24 mouse cellular contexts compared by ENCODE assay signal in genomic region chr7:141052016-141052415, GRCm38 (mm10). TPM values are rescaled to one million over a fixed set of nuclear protein-coding genes. Genes with fewer than 3 reads are reported as not detected.
"Had no signal": no experiment of that assay in that cellular context is flagged by ENCODE, and none has a peak within 500 bp of the region (broad histone marks: within the 10 kb centered on the region; RNA-seq: fewer than 3 reads in every experiment).

No protein-coding gene starts in this region.

- H3K9me3 ChIP-seq: kidney, embryonic 15.5 days; midbrain, embryonic 12.5 days; midbrain, embryonic 15.5 days; neural tube, embryonic 15.5 days; stomach, embryonic 15.5 days had no signal

- H3K9ac ChIP-seq: kidney, embryonic 15.5 days; liver, embryonic 14.5 days; lung, embryonic 14.5 days; midbrain, embryonic 12.5 days; midbrain, embryonic 15.5 days; neural tube, embryonic 12.5 days; neural tube, embryonic 15.5 days; stomach, embryonic 15.5 days had no signal

- ATAC-seq: intestine, postnatal 0 days; lung, postnatal 0 days; midbrain, embryonic 15.5 days had no signal

- H3K36me3 ChIP-seq: kidney, embryonic 15.5 days; midbrain, embryonic 15.5 days; neural tube, embryonic 12.5 days; stomach, embryonic 15.5 days had no signal

- H3K4me3 ChIP-seq: kidney, embryonic 15.5 days; layer of hippocampus, adult 2 months; left cerebral cortex, adult 2 months; midbrain, embryonic 12.5 days; midbrain, embryonic 15.5 days; neural tube, embryonic 12.5 days; neural tube, embryonic 15.5 days; stomach, embryonic 15.5 days had no signal

- H3K27me3 ChIP-seq: kidney, embryonic 15.5 days; midbrain, embryonic 15.5 days; neural tube, embryonic 12.5 days; neural tube, embryonic 15.5 days; stomach, embryonic 15.5 days had no signal

- DNase-seq: kidney, postnatal 10 days; layer of hippocampus, postnatal 36 days; lung, embryonic 14.5 days; right cerebral cortex, adult 18-20 months; right cerebral cortex, postnatal 14 days; spleen, adult 18-20 months; thymus, postnatal 25 days had no signal

- H3K4me2 ChIP-seq: kidney, embryonic 15.5 days; lung, embryonic 14.5 days; midbrain, embryonic 12.5 days; midbrain, embryonic 15.5 days; neural tube, embryonic 12.5 days; neural tube, embryonic 15.5 days; stomach, embryonic 15.5 days had no signal

- H3K27ac ChIP-seq: kidney, embryonic 15.5 days; layer of hippocampus, adult 2 months; left cerebral cortex, adult 2 months; liver, embryonic 14.5 days; macrophage; midbrain, embryonic 12.5 days; midbrain, embryonic 15.5 days; neural tube, embryonic 12.5 days; neural tube, embryonic 15.5 days; stomach, embryonic 15.5 days had no signal

RNA-seq across cellular contexts. Expression of gene B4galnt4, which starts 8.9 kb away (rescaled TPM):
- polyA plus RNA-seq: macrophage had no signal

RNA-seq across cellular contexts. Expression of gene Gm17387, which starts 23.1 kb away (rescaled TPM):
- polyA plus RNA-seq: intestine, embryonic 14.5 days; intestine, postnatal 0 days; kidney, embryonic 15.5 days; large intestine, adult 2 months; limb, embryonic 11.5 days; limb, embryonic 14.5 days; liver, embryonic 14.5 days; lung, embryonic 14.5 days; lung, postnatal 0 days; macrophage; midbrain, embryonic 12.5 days; midbrain, embryonic 15.5 days; neural tube, embryonic 12.5 days; neural tube, embryonic 15.5 days; stomach, embryonic 15.5 days; thymus, postnatal 0 days had no signal

RNA-seq across cellular contexts. Expression of gene Pkp3, which starts 26.0 kb away (rescaled TPM):
- polyA plus RNA-seq: macrophage had no signal

RNA-seq across cellular contexts. Expression of gene Ifitm6, which starts 34.3 kb away (rescaled TPM):
- polyA plus RNA-seq: limb, embryonic 11.5 days had no signal
